Mouse (Mus musculus) kidney, embryonic 16.5 days (tissue): ENCODE results near the gene Kcnh6. TPM values are rescaled to one million over a fixed set of nuclear protein-coding genes. Genes with fewer than 3 reads are reported as not detected.
A peak's percentile ranks its signal among the peaks of the same experiment; 100 is the strongest.
"Not testable (repeated sequence)": the region's sequence is repeated elsewhere in the genome, so short reads cannot be mapped to it uniquely, and the experiment has no call there.

Experiments used
- ATAC-seq: fragments of 200-750 bp; cut with Nextera tagmentation; 2 replicates; pipeline ENCODE4 v1.8.0; 2017; ENCODE audit warnings: moderate TSS enrichment; ENCODE audit not compliant: low FRiP score, low TSS enrichment
- H3K27ac ChIP-seq: fragments of 300-500 bp; sonication (generic); 2 replicates; pipeline ENCODE4 v1.5.1; 2014; ENCODE audit warnings: low read length
- H3K27me3 ChIP-seq: fragments of 300-500 bp; sonication (generic); 2 replicates; pipeline ENCODE4 v1.6.1; 2014; ENCODE audit warnings: low read length, control low read depth, mixed read lengths; ENCODE audit not compliant: insufficient read depth
- H3K36me3 ChIP-seq: fragments of 300-500 bp; sonication (generic); 2 replicates; pipeline ENCODE4 v1.6.1; 2014; ENCODE audit warnings: low read length, control low read depth, mixed read lengths; ENCODE audit not compliant: insufficient read depth
- H3K4me1 ChIP-seq: fragments of 300-500 bp; sonication (generic); 2 replicates; pipeline ENCODE4 v1.6.1; 2014; ENCODE audit warnings: low read length, control low read depth, mixed read lengths; ENCODE audit not compliant: insufficient read depth
- H3K4me2 ChIP-seq: fragments of 300-500 bp; sonication (generic); replicated peaks from 2 replicates; pipeline ENCODE4 v1.6.1; 2014; ENCODE audit warnings: low read depth, low read length
- H3K4me3 ChIP-seq: fragments of 300-500 bp; sonication (generic); 2 replicates; pipeline ENCODE4 v1.5.1; 2014; ENCODE audit warnings: mild to moderate bottlenecking, low read length
- H3K9ac ChIP-seq: fragments of 300-500 bp; sonication (generic); replicated peaks from 2 replicates; pipeline ENCODE4 v1.6.1; 2014; ENCODE audit warnings: low read length
- H3K9me3 ChIP-seq: fragments of 300-500 bp; sonication (generic); 2 replicates; pipeline ENCODE4 v1.6.1; 2016; ENCODE audit warnings: low read length, control low read depth
- WGBS: fragments of 180-500 bp; shearing (Covaris S2); extraction: QIAGEN DNeasy Blood & Tissue Kit; methylation state at CpG from one replicate; pipeline ENCODE4 v1.1.7; 2014; 5-methylcytosine and 5-hydroxymethylcytosine counted together
- polyA plus RNA-seq: library from polyadenylated mRNA; unstranded; fragments of >200 nt; fragmentation: Nextera tagmentation; extraction: Ambion mirVana; gene quantifications from 2 replicates; pipeline ENCODE4 v1.2.1, GENCODE M21; 2015

The Kcnh6 gene
- polyA plus RNA-seq, 1 experiment from 2014 or later: 0.25 TPM

DNA sequence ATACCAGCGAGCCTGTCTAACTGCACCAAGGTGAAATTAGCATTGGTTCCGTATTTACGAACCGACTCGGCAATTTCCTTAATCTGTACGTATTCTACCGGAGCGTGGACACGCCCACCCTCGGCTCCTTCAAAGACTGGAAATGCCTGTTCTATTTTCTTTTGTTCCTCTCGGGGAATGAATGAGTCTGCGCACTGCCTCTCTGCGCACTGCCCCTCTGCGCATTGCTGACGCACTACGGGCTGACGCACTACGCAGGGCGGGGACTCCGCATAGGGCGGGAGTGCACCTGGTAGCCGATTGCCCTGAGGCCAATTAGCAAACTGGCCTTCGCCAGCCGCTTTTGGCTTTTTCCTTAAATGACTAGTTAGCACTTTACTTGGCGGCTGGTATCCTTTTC, 24.1 kb downstream of the Kcnh6 start:
- H3K4me3 ChIP-seq: peak overlapping the region; percentile 45
- not testable (repeated sequence) for H3K9ac ChIP-seq, H3K27ac ChIP-seq, H3K36me3 ChIP-seq, ATAC-seq, H3K4me1 ChIP-seq, H3K9me3 ChIP-seq, H3K27me3 ChIP-seq
- 43% methylated on average over 8 of the region's 25 CpGs for WGBS
- peak overlapping the region; percentile 26; the same call in 1 of the 2 replicates for H3K4me2 ChIP-seq

DNA sequence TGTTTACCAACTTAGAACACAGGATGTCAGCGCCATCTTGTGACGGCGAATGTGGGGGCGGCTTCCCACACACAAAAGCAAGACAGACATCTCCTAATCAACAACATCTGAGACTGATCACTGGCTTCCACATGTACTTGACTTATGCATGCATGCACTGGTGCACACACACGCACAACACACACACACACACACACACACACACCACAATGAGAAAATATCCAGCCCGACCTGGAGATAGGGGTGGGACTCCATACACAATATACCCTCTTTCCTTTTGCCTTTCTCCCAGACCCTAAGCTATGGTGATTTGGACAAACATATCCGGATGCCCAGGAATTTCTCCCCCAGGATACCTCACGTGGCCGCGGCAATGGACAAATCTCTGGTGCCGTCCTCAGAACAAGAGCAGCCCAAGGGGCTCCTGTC, 25.6 kb downstream of the Kcnh6 start:
- no peak for ATAC-seq
- WGBS: 36% methylated on average over 11 of the region's 11 CpGs
- no peaks in the 10 kb centered on the region for H3K36me3 ChIP-seq
- H3K4me3 ChIP-seq: peak overlapping the region; percentile 29
- peak overlapping the region; percentile 46 for H3K4me2 ChIP-seq
- no peaks in the 10 kb centered on the region for H3K9me3 ChIP-seq
- no peaks in the 10 kb centered on the region for H3K27me3 ChIP-seq
- peaks cover 14% of the 10 kb centered on the region for H3K4me1 ChIP-seq
- peak overlapping the region; percentile 89 for H3K27ac ChIP-seq
- peak overlapping the region; percentile 64 for H3K9ac ChIP-seq

DNA sequence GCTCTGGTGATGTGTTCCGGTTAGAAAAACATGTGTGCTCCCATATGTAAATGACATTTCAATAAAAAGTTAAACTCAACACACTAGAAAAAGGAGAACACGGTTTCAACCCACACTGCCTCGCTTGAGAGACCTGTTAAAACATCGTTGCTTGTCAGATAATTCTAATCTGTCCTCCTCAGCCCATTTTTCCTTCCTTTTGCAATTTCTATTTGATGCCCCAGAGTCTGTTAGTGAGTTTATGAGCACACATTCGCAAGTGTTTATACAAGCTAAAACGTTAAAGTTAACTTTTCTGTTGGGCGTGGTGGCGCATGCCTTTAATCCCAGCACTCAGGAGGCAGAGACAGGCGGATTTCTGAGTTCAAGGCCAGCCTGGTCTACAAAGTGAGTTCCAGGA, 27.1 kb downstream of the Kcnh6 start:
- H3K4me3 ChIP-seq: no peak overlapping the region
- H3K27ac ChIP-seq: no peak overlapping the region
- WGBS: 87% methylated on average over 9 of the region's 9 CpGs
- no peak for ATAC-seq
- peaks cover 16% of the 10 kb centered on the region for H3K4me1 ChIP-seq
- H3K9me3 ChIP-seq: no peaks in the 10 kb centered on the region
- H3K9ac ChIP-seq: no peak overlapping the region
- H3K4me2 ChIP-seq: no peak overlapping the region
- H3K36me3 ChIP-seq: no peaks in the 10 kb centered on the region
- H3K27me3 ChIP-seq: no peaks in the 10 kb centered on the region

DNA sequence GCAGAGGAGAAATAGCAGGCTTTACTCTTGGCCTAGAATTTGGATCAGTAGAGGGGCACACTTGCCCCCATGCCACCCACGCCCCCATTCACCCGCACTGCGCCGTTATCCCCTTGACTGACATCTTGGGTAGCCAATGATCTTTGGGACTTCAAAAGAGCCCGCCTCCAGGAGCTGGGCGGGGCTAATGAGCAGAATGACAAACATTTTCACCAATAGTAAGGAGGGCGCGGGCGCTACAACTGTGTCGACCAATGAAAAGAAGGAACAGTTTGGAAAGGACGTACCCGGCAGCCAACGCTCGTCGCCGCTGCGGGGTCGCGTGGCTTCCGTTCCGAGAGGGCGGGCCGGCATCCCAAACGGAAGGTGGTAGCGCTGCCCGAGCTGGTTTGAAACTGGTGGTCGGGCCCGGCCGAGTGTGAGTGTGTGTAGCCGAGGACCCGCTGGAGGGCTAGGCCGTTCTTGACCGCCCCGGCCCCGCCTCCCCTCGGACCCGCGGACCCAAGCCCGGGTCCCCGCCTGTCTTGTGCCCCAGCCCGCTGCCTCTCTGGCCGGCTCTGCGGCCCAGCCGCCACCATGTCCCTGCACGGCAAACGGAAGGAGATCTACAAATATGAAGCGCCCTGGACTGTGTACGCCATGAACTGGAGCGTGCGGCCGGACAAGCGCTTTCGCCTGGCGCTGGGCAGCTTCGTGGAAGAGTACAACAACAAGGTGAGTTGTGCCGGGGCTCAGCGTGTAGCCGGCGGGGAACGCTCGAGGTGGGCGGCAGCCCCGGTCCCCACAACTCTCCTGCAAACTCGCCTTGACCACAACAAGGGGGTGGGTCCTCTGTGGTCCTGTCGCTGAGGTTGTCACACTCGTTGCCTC, 28.9 kb downstream of the Kcnh6 start, which contains the start of gene Dcaf7:
Gene Dcaf7, plus strand, starts transcription at position 325 of the 870 bp plus-strand sequence.
- Histone ChIP-seq H3K27me3 (no peaks in the 10 kb centered on the region), H3K9ac (peak within 1 kb of the TSS; percentile 93), H3K9me3 (no peaks in the 10 kb centered on the region), H3K27ac (peak within 1 kb of the TSS; percentile 94), H3K4me2 (peak within 1 kb of the TSS; percentile 89), H3K4me3 (peak within 1 kb of the TSS; percentile 88), H3K4me1 (peaks cover 16% of the 10 kb centered on the region), H3K36me3 (no peaks in the 10 kb centered on the region)
- ATAC-seq: peak; percentile 99
- under 1% methylated on average over 58 of the region's 66 CpGs for WGBS

DNA sequence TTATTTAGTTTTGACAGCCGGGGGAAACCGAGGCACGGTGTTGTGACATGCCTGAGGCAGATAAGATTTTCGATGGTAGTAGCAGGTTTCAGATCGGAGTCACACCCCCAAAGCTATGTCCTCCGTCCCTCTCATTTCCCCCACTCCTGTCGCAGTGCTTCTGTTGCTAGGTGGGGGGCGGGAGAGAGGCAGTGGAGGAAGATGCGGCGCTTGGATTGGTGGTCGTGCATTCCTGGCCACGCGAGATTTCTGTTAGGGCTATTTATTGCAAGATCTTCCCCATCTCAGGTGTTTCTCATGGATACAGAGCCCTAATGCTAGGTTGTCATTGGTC, 29.5 kb downstream of the Kcnh6 start:
- H3K9ac ChIP-seq: peak overlapping the region; percentile 93
- 0% methylated on average over 13 of the region's 13 CpGs for WGBS
- H3K9me3 ChIP-seq: no peaks in the 10 kb centered on the region
- H3K27me3 ChIP-seq: no peaks in the 10 kb centered on the region
- H3K4me1 ChIP-seq: peaks cover 16% of the 10 kb centered on the region
- no peaks in the 10 kb centered on the region for H3K36me3 ChIP-seq
- H3K27ac ChIP-seq: peak overlapping the region; percentile 94
- peak overlapping the region; percentile 88 for H3K4me3 ChIP-seq
- peak overlapping the region; percentile 89 for H3K4me2 ChIP-seq
- ATAC-seq: no peak

DNA sequence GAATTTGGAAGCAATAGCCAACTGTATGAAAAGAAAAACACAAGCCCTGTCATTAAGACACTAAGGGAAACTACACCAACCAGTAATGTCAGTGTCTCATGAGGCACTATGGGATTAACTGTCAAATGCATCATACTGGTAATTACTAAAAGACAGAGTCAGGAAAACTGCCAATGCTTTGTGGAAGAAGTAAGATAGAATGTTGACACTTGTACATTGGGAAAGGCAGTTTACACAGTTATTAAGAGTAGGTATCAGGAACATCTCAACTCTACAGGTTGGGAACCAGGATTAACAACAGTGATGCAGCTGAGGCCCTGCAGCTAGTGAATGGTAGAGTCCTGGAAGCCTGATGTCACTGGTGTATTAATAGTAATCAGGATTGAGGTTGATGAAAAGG, 36.4 kb downstream of the Kcnh6 start:
- Histone ChIP-seq H3K9ac (no peak overlapping the region), H3K27ac (no peak overlapping the region), H3K9me3 (no peaks in the 10 kb centered on the region), H3K27me3 (no peaks in the 10 kb centered on the region), H3K4me3 (no peak overlapping the region), H3K4me2 (no peak overlapping the region), H3K36me3 (peaks cover 17% of the 10 kb centered on the region), H3K4me1 (no peaks in the 10 kb centered on the region)
- no peak for ATAC-seq

DNA sequence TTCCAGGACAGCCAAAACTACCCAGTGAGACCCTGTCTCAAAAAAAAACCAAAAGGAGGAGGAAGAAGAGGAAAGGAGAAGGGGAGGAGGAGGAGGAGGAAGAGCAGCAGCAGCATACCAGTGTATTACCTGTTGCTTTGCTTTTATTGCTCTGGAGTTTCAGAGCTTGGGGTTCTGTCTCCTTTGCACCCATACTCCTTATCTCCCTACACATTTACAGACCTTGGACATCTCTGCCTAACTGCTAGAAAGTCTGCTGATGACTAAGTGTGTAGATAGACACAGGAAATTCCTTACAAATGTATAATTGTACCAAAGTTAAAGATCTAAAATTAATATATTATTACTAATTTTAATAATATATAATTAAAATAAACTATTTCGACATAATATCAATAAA, 37.3 kb downstream of the Kcnh6 start:
- no peak overlapping the region for H3K4me2 ChIP-seq
- H3K4me3 ChIP-seq: no peak overlapping the region
- H3K27ac ChIP-seq: no peak overlapping the region
- no peaks in the 10 kb centered on the region for H3K9me3 ChIP-seq
- H3K4me1 ChIP-seq: no peaks in the 10 kb centered on the region
- no peaks in the 10 kb centered on the region for H3K27me3 ChIP-seq
- no peak overlapping the region for H3K9ac ChIP-seq
- ATAC-seq: no peak
- 92% methylated on average over 1 of the region's 1 CpGs for WGBS
- H3K36me3 ChIP-seq: peaks cover 17% of the 10 kb centered on the region

DNA sequence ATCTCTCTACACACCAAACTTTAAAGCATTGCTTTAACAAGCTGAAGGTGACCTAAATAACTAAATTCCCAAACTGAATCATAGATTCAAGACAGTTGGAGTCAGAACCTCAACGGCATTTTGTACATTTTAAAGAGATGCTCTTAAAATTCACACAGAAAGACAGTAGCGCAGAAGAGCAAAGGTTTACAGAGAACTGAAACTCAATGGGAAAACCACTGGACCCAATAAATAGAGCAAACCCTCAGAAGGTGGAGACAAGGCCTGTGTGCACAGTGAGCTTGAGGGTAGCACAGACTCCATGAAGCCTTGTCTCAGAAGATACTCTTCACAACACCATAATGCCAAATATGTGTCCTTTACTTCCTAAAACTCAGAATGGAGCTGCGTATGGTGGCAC, 37.9 kb downstream of the Kcnh6 start:
- H3K4me1 ChIP-seq: no peaks in the 10 kb centered on the region
- no peak overlapping the region for H3K4me3 ChIP-seq
- H3K27ac ChIP-seq: no peak overlapping the region
- H3K9me3 ChIP-seq: no peaks in the 10 kb centered on the region
- no peak for ATAC-seq
- no peak overlapping the region for H3K9ac ChIP-seq
- no peak overlapping the region for H3K4me2 ChIP-seq
- whole genome bisulfite sequencing: 98% methylated on average over 3 of the region's 3 CpGs
- H3K27me3 ChIP-seq: no peaks in the 10 kb centered on the region
- peaks cover 18% of the 10 kb centered on the region for H3K36me3 ChIP-seq

DNA sequence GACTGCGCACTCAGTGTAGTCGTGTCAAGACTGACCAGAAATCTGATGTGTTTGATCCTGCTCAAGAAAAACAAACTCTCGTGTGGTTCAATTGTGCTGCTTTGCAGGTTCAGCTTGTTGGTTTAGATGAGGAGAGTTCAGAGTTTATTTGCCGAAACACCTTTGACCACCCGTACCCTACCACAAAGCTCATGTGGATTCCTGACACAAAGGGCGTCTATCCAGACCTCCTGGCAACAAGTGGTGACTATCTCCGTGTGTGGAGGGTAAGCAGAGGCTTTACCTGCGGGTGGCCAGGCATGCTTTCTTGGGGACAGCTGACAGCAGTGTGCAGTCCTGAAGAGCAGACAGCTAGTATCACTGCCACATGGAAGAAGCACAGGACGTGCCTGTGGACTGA, 38.7 kb downstream of the Kcnh6 start:
- Histone ChIP-seq H3K4me2 (no peak overlapping the region), H3K9ac (no peak overlapping the region), H3K27ac (no peak overlapping the region), H3K9me3 (no peaks in the 10 kb centered on the region), H3K4me1 (no peaks in the 10 kb centered on the region), H3K27me3 (no peaks in the 10 kb centered on the region), H3K4me3 (no peak overlapping the region), H3K36me3 (peaks cover 26% of the 10 kb centered on the region)
- no peak for ATAC-seq
- 84% methylated on average over 9 of the region's 9 CpGs for WGBS

DNA sequence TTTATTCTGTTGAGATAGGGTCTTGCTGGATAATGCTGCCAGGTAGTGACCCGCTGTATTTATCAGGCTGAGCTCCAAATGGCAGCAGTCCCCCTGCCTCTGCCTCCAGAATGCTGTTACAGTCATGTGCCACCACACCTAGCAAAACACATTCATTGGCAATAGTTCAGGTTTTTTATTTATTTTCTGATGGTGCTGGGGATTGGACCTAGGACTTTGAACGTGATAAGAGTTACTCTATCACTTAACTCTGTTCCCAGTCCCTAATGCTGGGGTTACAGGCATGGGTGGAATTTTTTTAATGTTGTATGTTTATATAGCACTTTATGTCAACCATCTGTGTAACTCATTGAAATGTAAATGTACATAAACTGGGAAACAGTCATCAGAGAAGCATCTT, 46.0 kb downstream of the Kcnh6 start:
- Histone ChIP-seq H3K4me3 (no peak overlapping the region), H3K36me3 (peaks cover 70% of the 10 kb centered on the region), H3K9me3 (no peaks in the 10 kb centered on the region), H3K27ac (no peak overlapping the region), H3K27me3 (no peaks in the 10 kb centered on the region), H3K4me1 (no peaks in the 10 kb centered on the region), H3K9ac (no peak overlapping the region), H3K4me2 (no peak overlapping the region)
- WGBS: 98% methylated on average over 2 of the region's 2 CpGs
- ATAC-seq: no peak
